Mouse (Mus musculus): ENCODE data around the gene Pip4k2c. TPM values are rescaled to one million over a fixed set of nuclear protein-coding genes. Genes with fewer than 3 reads are reported as not detected.
A peak's percentile ranks its signal among the peaks of the same experiment; 100 is the strongest.

Gene Pip4k2c
- polyA plus RNA-seq, 1 experiment from 2014 or later: 17.9 TPM

- H3K9me3 ChIP-seq: no peaks in the 10 kb centered on the region
- 91% methylated on average over 10 of the region's 10 CpGs for WGBS
- DNase-seq (ENCODE audit: low spot score): no peak
- peaks cover 80% of the 10 kb centered on the region for H3K36me3 ChIP-seq
- no peak overlapping the region for H3K27ac ChIP-seq
- H3K27me3 ChIP-seq (ENCODE audit: insufficient read depth, poor library complexity, severe bottlenecking): no peaks in the 10 kb centered on the region
- H3K4me3 ChIP-seq: no peak overlapping the region
- H3K4me1 ChIP-seq (replicated peaks): peaks cover 12% of the 10 kb centered on the region
Observed at GRCm38 (mm10) chr10:127205373-127205772, 6.0 kb downstream of the Pip4k2c start.

DNA sequence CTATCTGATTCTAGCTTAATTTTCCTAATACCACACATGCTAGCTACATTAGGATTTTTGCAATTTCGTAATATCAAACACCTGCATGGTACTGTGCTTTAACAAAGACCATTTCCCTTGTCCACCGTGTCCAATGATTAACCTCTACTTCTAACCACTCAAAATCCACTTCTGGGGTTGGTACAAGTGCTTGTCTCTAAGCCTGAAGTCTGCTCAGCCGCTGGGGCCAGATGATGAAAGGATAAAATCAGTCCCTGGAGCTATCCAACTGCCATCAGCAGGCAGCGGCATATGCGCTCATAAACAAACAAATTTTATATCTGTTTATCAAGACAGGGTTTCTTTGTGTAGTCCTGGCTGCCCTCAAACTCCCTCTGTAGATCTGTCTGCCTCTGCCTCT, 6.8 kb downstream of the Pip4k2c start:
- Histone ChIP-seq H3K4me3 (no peak overlapping the region), H3K27ac (peak overlapping the region; percentile 10; the same call in 1 of the 2 replicates), H3K27me3 (ENCODE audit: insufficient read depth, poor library complexity, severe bottlenecking) (no peaks in the 10 kb centered on the region), H3K36me3 (peaks cover 88% of the 10 kb centered on the region), H3K4me1 (replicated peaks) (peaks cover 5% of the 10 kb centered on the region), H3K9me3 (no peaks in the 10 kb centered on the region)
- 93% methylated on average over 5 of the region's 5 CpGs for WGBS
- DNase-seq (ENCODE audit: low spot score): no peak

GRCm38 (mm10) chr10:127203106-127203505, 8.3 kb downstream of the Pip4k2c start:
- Histone ChIP-seq H3K9me3 (no peaks in the 10 kb centered on the region), H3K27ac (no peak overlapping the region), H3K27me3 (ENCODE audit: insufficient read depth, poor library complexity, severe bottlenecking) (no peaks in the 10 kb centered on the region), H3K4me1 (replicated peaks) (peaks cover 5% of the 10 kb centered on the region; the same call in 1 of the 2 replicates), H3K4me3 (no peak overlapping the region), H3K36me3 (peaks cover 94% of the 10 kb centered on the region)
- 92% methylated on average over 3 of the region's 3 CpGs for WGBS
- no peak for DNase-seq (ENCODE audit: low spot score)

DNA sequence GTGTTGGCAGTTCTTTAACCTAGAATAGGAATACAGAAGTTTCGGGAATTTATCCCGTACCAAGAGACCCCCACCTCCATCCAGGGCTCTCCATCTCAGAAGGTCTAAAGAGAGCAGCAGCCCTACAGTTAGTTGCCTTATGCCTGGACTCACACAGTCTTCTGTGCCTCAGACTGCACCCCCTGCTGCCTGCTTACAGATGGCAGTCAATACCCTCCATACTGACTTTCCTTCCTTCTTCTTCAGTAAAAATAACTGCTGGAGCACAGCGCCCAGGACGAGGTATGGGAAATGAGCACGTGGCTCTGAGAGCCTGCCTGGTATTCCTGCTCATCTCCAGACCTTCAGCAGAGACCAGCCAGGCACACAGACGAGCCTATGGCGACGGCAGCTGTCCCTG, 11.1 kb downstream of the Pip4k2c start:
- Histone ChIP-seq H3K9me3 (no peaks in the 10 kb centered on the region), H3K4me1 (replicated peaks) (peaks cover 29% of the 10 kb centered on the region), H3K36me3 (peaks cover 77% of the 10 kb centered on the region), H3K27me3 (ENCODE audit: insufficient read depth, poor library complexity, severe bottlenecking) (no peaks in the 10 kb centered on the region), H3K4me3 (no peak overlapping the region), H3K27ac (no peak overlapping the region)
- DNase-seq (ENCODE audit: low spot score): no peak
- WGBS: 87% methylated on average over 8 of the region's 8 CpGs

DNA sequence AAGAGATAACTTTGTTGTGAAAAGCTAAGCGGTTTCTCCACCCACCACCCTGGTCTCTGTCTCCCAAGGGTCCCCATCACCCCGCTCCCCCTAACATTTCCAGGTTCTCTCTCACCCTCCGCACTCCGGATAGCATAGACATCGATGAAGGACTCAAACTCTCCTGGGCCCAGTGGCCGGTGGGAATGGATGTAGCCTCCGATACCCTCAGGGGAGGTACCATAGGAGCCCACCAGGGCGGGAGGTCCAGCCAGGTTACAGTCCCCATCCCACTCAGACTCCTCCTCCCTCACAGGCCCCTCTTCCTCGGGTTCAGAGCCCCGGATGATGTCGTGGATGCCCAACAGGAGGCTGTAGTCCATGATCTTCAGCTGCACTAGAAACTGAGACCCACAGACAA, 11.9 kb downstream of the Pip4k2c start:
- Histone ChIP-seq H3K9me3 (no peaks in the 10 kb centered on the region), H3K27ac (no peak overlapping the region), H3K4me1 (replicated peaks) (peaks cover 35% of the 10 kb centered on the region), H3K36me3 (peaks cover 69% of the 10 kb centered on the region), H3K27me3 (ENCODE audit: insufficient read depth, poor library complexity, severe bottlenecking) (no peaks in the 10 kb centered on the region), H3K4me3 (no peak overlapping the region)
- WGBS: 86% methylated on average over 11 of the region's 11 CpGs
- DNase-seq (ENCODE audit: low spot score): no peak

DNA sequence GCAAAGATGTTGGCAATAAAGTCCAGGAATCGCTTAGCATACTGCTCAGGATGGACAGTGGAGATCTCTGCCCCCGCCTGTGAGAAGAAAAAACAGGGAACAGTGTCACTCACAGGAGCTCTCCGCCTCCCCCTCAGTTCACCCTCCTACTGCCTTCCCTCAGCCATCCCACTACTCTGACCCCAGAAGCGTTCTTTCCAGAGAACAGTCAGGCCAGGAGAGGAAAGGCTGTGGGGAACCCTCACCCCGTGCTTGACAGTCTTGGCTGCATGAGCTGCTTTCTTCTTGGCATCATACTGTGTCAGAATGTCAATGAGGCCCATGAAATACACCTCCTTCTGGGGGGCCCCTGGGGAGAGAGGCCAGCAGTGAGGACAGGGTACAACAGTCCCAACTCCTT, 12.3 kb downstream of the Pip4k2c start:
- Histone ChIP-seq H3K27ac (no peak overlapping the region), H3K4me3 (no peak overlapping the region), H3K4me1 (replicated peaks) (peaks cover 40% of the 10 kb centered on the region), H3K36me3 (peaks cover 66% of the 10 kb centered on the region), H3K9me3 (no peaks in the 10 kb centered on the region), H3K27me3 (ENCODE audit: insufficient read depth, poor library complexity, severe bottlenecking) (no peaks in the 10 kb centered on the region)
- 63% methylated on average over 5 of the region's 5 CpGs for WGBS
- no peak for DNase-seq (ENCODE audit: low spot score)

- Histone ChIP-seq H3K4me3 (no peak overlapping the region), H3K27ac (no peak overlapping the region), H3K9me3 (no peaks in the 10 kb centered on the region), H3K4me1 (replicated peaks) (peaks cover 40% of the 10 kb centered on the region), H3K36me3 (peaks cover 63% of the 10 kb centered on the region), H3K27me3 (ENCODE audit: insufficient read depth, poor library complexity, severe bottlenecking) (no peaks in the 10 kb centered on the region)
- DNase-seq (ENCODE audit: low spot score): no peak
- WGBS: 64% methylated on average over 2 of the region's 2 CpGs
Observed at GRCm38 (mm10) chr10:127198492-127198891, 12.9 kb downstream of the Pip4k2c start.

- 90% methylated on average over 11 of the region's 11 CpGs for WGBS
- peaks cover 63% of the 10 kb centered on the region for H3K36me3 ChIP-seq
- H3K9me3 ChIP-seq: no peaks in the 10 kb centered on the region
- H3K4me3 ChIP-seq: no peak overlapping the region
- H3K27me3 ChIP-seq (ENCODE audit: insufficient read depth, poor library complexity, severe bottlenecking): no peaks in the 10 kb centered on the region
- H3K27ac ChIP-seq: peak overlapping the region; percentile 54; the same call in 1 of the 2 replicates
- DNase-seq (ENCODE audit: low spot score): no peak
- H3K4me1 ChIP-seq (replicated peaks): peaks cover 48% of the 10 kb centered on the region
Observed at GRCm38 (mm10) chr10:127197505-127198110, 13.8 kb downstream of the Pip4k2c start.

GRCm38 (mm10) chr10:127197104-127197503, 14.3 kb downstream of the Pip4k2c start:
- H3K27ac ChIP-seq: peak overlapping the region; percentile 54; the same call in 1 of the 2 replicates

DNA sequence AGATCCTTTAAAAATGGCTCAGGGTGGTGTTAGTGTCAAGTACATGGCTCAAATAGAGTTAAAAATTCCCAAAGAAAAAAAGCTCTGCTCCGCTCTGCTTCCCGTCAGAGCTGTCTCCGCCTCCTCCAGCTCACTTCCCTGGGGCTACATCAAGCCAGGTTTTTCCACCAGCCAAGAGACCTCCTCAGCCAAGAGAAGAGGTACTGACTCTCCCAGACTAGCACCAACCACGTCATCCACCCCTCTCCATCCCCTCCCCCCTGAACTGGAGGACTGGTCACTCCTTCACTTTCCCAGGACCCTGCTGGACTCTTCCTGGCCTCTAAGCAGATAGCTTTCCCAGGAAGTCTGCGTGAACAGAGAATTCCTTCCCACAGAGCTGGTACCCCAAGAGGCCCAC, 15.0 kb downstream of the Pip4k2c start:
- H3K4me3 ChIP-seq: peak overlapping the region; percentile 99
- peak; percentile 60 for DNase-seq (ENCODE audit: low spot score)
- peak overlapping the region; percentile 99 for H3K27ac ChIP-seq
- H3K36me3 ChIP-seq: peaks cover 63% of the 10 kb centered on the region
- WGBS: 6% methylated on average over 5 of the region's 5 CpGs
- no peaks in the 10 kb centered on the region for H3K9me3 ChIP-seq
- H3K27me3 ChIP-seq (ENCODE audit: insufficient read depth, poor library complexity, severe bottlenecking): no peaks in the 10 kb centered on the region
- peaks cover 51% of the 10 kb centered on the region for H3K4me1 ChIP-seq (replicated peaks)

More at GRCm38 (mm10) chr10:127197104-127197503, 14.3 kb downstream of the Pip4k2c start:
- Histone ChIP-seq H3K27me3 (ENCODE audit: insufficient read depth, poor library complexity, severe bottlenecking) (no peaks in the 10 kb centered on the region), H3K4me3 (no peak overlapping the region), H3K36me3 (peaks cover 63% of the 10 kb centered on the region), H3K9me3 (no peaks in the 10 kb centered on the region), H3K4me1 (replicated peaks) (peaks cover 49% of the 10 kb centered on the region)
- WGBS: 90% methylated on average over 8 of the region's 8 CpGs
- no peak for DNase-seq (ENCODE audit: low spot score)

- WGBS: under 1% methylated on average over 44 of the region's 47 CpGs
- Histone ChIP-seq H3K27me3 (ENCODE audit: insufficient read depth, poor library complexity, severe bottlenecking) (0 out of 2 replicates have a peak, but pooled peaks cover 2% of the 10 kb centered on the region), H3K27ac (peak within 1 kb of the TSS; percentile 99), H3K4me3 (peak within 1 kb of the TSS; percentile 99), H3K4me1 (replicated peaks) (peaks cover 60% of the 10 kb centered on the region), H3K9me3 (no peaks in the 10 kb centered on the region), H3K36me3 (peaks cover 66% of the 10 kb centered on the region)
- peak; percentile 75 for DNase-seq (ENCODE audit: low spot score)
Observed at GRCm38 (mm10) chr10:127195328-127196129, 15.9 kb downstream of the Pip4k2c start, which contains the start of gene Dtx3. Dtx3 (minus strand) TSS chr10:127195728.

GRCm38 (mm10) chr10:127194428-127195327, 16.7 kb downstream of the Pip4k2c start:
- H3K27me3 ChIP-seq (ENCODE audit: insufficient read depth, poor library complexity, severe bottlenecking): 0 out of 2 replicates have a peak, but pooled peaks cover 3% of the 10 kb centered on the region
- peak overlapping the region; percentile 99 for H3K4me3 ChIP-seq
- H3K4me1 ChIP-seq (replicated peaks): peaks cover 68% of the 10 kb centered on the region
- peak; percentile 58 for DNase-seq (ENCODE audit: low spot score)
- H3K27ac ChIP-seq: peak overlapping the region; percentile 99
- H3K9me3 ChIP-seq: no peaks in the 10 kb centered on the region
- WGBS: 24% methylated on average over 22 of the region's 22 CpGs
- H3K36me3 ChIP-seq: peaks cover 59% of the 10 kb centered on the region
